Mouse (Mus musculus): ENCODE results near the gene Muc1. TPM values are rescaled to one million over a fixed set of nuclear protein-coding genes. Genes with fewer than 3 reads are reported as not detected.
A peak's percentile ranks its signal among the peaks of the same experiment; 100 is the strongest.

Gene Muc1
- polyA plus RNA-seq, 1 experiment from 2014 or later: 64.2 TPM

DNA sequence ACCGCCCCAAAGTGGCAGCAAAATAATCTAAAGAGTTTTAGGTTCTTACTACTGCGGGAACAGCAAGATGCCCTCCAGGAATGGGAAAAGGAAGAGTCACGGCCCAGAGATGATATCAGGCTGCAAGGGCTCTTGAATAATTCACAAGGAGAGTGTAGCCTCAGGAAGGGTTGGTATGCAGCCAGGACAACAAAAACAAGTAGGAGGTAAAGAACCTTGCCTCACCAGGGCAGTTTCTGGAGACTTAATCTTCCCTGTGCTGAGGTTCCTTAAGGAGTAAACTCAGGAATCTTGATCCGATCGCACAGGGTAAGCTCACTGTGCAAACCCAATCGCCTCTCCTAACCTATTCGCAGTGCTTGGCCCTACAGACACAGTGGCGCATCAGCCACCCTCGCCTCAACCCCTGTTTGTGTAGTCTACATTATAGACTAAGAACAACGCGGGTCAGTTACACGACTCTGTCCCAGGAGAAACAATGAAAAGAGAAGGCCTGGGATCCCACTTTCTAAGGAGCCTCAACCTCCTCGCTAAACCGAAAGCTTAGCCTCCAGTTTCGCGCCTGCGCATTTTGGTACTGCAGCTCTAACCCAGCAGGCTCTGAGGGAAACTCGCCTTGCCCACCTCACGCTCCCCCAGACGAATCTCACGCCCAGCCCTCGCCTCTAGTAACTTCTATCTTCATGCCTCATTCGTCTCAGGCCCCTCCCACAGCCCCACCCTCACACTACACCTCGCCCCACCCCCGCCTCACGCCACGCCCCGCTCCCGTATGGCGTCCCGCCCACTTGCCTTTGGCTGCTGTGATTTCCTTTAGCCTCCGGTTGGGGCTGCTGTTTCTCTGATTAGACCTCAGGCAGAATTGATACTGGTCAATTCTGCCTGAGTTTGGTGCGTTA, 32.6 kb upstream of the Muc1 start:
- Histone ChIP-seq H3K4me1 (peaks cover 8% of the 10 kb centered on the region; the same call in 1 of the 2 replicates), H3K27me3 (replicated peaks) (no peaks in the 10 kb centered on the region), H3K4me3 (replicated peaks) (peak overlapping the region; percentile 45), H3K9me3 (no peaks in the 10 kb centered on the region), H3K27ac (peak overlapping the region; percentile 84), H3K9ac (peak overlapping the region; percentile 45), H3K36me3 (no peaks in the 10 kb centered on the region), H3K4me2 (peak overlapping the region; percentile 66)
- ATAC-seq (ENCODE audit: insufficient read depth, low FRiP score, low read depth): peak; percentile 97
- WGBS: 8% methylated on average over 33 of the region's 33 CpGs

- no peak overlapping the region for H3K9ac ChIP-seq
- H3K4me2 ChIP-seq: no peak overlapping the region
- H3K4me3 ChIP-seq (replicated peaks): no peak overlapping the region
- H3K27ac ChIP-seq: no peak overlapping the region
- 79% methylated on average over 3 of the region's 3 CpGs for WGBS
- H3K27me3 ChIP-seq (replicated peaks): no peaks in the 10 kb centered on the region
- no peak for ATAC-seq (ENCODE audit: insufficient read depth, low FRiP score, low read depth)
- H3K36me3 ChIP-seq: no peaks in the 10 kb centered on the region
- peaks cover 12% of the 10 kb centered on the region for H3K4me1 ChIP-seq
- no peaks in the 10 kb centered on the region for H3K9me3 ChIP-seq
These were observed 29.0 kb upstream of the Muc1 start for GRCm38 (mm10) chr3:89199839-89200238.

- H3K27me3 ChIP-seq (replicated peaks): no peaks in the 10 kb centered on the region
- H3K9me3 ChIP-seq: no peaks in the 10 kb centered on the region
- peaks cover 4% of the 10 kb centered on the region for H3K4me1 ChIP-seq
- H3K27ac ChIP-seq: no peak within 1 kb of the TSS
- 26% methylated on average over 13 of the region's 13 CpGs for WGBS
- peak; percentile 82 for ATAC-seq (ENCODE audit: insufficient read depth, low FRiP score, low read depth)
- peak within 1 kb of the TSS; percentile 48 for H3K4me3 ChIP-seq (replicated peaks)
- peak within 1 kb of the TSS; percentile 14; the same call in 1 of the 2 replicates for H3K9ac ChIP-seq
- H3K4me2 ChIP-seq: peak within 1 kb of the TSS; percentile 53
- H3K36me3 ChIP-seq: peaks cover 14% of the 10 kb centered on the region
These were observed 26.4 kb upstream of the Muc1 start, which contains the start of gene Gba for GRCm38 (mm10) chr3:89202253-89203141. Gba (plus strand) TSS chr3:89202928.

DNA sequence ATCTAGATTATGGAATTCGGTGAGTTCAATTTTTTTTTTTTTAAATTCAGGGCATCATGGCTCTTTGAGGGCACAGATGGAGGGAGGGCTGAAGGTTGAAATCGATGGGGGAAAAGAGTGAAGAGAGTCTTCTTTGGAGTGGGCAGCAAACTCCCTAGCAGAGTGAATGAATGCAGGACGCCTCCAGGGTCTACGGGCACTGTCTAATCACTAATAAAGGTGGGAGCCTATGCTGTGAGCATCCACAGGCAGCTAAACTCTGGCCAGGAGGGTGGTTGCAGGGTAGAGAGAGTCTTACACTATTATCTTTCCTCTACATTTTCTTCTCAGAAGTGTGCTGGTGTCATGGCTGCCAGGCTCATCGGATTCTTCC, 25.7 kb upstream of the Muc1 start:
- H3K27me3 ChIP-seq (replicated peaks): no peaks in the 10 kb centered on the region
- peak overlapping the region; percentile 53 for H3K4me2 ChIP-seq
- WGBS: 32% methylated on average over 5 of the region's 5 CpGs
- ATAC-seq (ENCODE audit: insufficient read depth, low FRiP score, low read depth): no peak
- peak overlapping the region; percentile 14; the same call in 1 of the 2 replicates for H3K9ac ChIP-seq
- H3K27ac ChIP-seq: no peak overlapping the region
- H3K4me3 ChIP-seq (replicated peaks): peak overlapping the region; percentile 48
- peaks cover 4% of the 10 kb centered on the region for H3K4me1 ChIP-seq
- no peaks in the 10 kb centered on the region for H3K9me3 ChIP-seq
- peaks cover 16% of the 10 kb centered on the region for H3K36me3 ChIP-seq

DNA sequence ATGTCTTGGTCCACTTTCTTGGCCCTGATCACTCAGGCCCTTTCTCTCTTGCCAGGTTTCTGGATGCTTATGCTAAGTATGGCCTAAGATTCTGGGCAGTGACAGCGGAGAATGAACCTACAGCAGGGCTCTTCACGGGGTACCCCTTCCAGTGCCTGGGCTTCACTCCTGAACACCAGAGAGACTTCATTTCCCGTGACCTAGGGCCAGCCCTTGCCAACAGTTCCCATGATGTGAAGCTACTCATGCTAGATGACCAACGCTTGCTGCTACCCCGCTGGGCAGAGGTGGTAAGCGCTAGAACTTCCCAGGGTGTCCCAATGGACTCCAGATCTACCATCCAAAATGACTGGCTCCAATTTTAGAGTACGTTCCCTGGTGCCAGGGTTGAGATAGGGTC, 22.8 kb upstream of the Muc1 start:
- Histone ChIP-seq H3K4me2 (no peak overlapping the region), H3K4me1 (peaks cover 4% of the 10 kb centered on the region), H3K9me3 (no peaks in the 10 kb centered on the region), H3K4me3 (replicated peaks) (no peak overlapping the region), H3K9ac (no peak overlapping the region), H3K27ac (no peak overlapping the region), H3K27me3 (replicated peaks) (no peaks in the 10 kb centered on the region), H3K36me3 (peaks cover 28% of the 10 kb centered on the region)
- 93% methylated on average over 7 of the region's 7 CpGs for WGBS
- ATAC-seq (ENCODE audit: insufficient read depth, low FRiP score, low read depth): no peak

- no peak for ATAC-seq (ENCODE audit: insufficient read depth, low FRiP score, low read depth)
- H3K4me2 ChIP-seq: no peak overlapping the region
- H3K9ac ChIP-seq: no peak overlapping the region
- peaks cover 28% of the 10 kb centered on the region for H3K36me3 ChIP-seq
- no peaks in the 10 kb centered on the region for H3K27me3 ChIP-seq (replicated peaks)
- H3K9me3 ChIP-seq: no peaks in the 10 kb centered on the region
- H3K4me3 ChIP-seq (replicated peaks): no peak overlapping the region
- no peak overlapping the region for H3K27ac ChIP-seq
- WGBS: 73% methylated on average over 2 of the region's 2 CpGs
- H3K4me1 ChIP-seq: peaks cover 4% of the 10 kb centered on the region
These were observed 22.2 kb upstream of the Muc1 start for GRCm38 (mm10) chr3:89206695-89207094.

GRCm38 (mm10) chr3:89208075-89208657, 20.7 kb upstream of the Muc1 start:
- Histone ChIP-seq H3K9ac (no peak overlapping the region), H3K9me3 (no peaks in the 10 kb centered on the region), H3K36me3 (peaks cover 28% of the 10 kb centered on the region), H3K4me3 (replicated peaks) (no peak overlapping the region), H3K27me3 (replicated peaks) (no peaks in the 10 kb centered on the region), H3K4me1 (peaks cover 9% of the 10 kb centered on the region), H3K4me2 (no peak overlapping the region), H3K27ac (no peak overlapping the region)
- 83% methylated on average over 13 of the region's 13 CpGs for WGBS
- ATAC-seq (ENCODE audit: insufficient read depth, low FRiP score, low read depth): no peak

DNA sequence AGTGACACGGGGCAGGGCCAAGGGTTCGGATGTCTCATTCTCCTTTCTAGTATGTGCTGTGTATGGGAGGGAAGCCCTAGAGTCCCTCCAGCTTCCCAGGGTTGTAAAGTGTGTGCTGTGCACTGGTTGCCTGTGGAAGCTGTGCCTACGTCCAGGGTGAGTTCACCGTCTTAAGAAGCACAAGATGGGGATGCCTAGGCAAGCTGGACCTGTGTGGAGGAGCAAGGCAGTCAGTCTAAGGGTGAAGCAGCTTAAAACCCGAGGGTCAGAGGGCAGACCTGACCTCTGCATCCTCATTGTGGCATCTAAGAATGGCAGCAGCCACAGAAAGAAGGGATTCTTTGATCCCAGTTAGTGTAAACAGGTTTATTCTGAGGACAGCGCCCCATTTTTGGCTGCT, 20.1 kb upstream of the Muc1 start:
- Histone ChIP-seq H3K9me3 (no peaks in the 10 kb centered on the region), H3K4me2 (no peak overlapping the region), H3K4me3 (replicated peaks) (no peak overlapping the region), H3K9ac (no peak overlapping the region), H3K4me1 (peaks cover 6% of the 10 kb centered on the region; the same call in 1 of the 2 replicates), H3K27me3 (replicated peaks) (no peaks in the 10 kb centered on the region), H3K27ac (no peak overlapping the region), H3K36me3 (peaks cover 28% of the 10 kb centered on the region)
- ATAC-seq (ENCODE audit: insufficient read depth, low FRiP score, low read depth): no peak
- 84% methylated on average over 6 of the region's 6 CpGs for WGBS

- Histone ChIP-seq H3K4me1 (peaks cover 8% of the 10 kb centered on the region), H3K27ac (no peak overlapping the region), H3K9me3 (no peaks in the 10 kb centered on the region), H3K4me2 (no peak overlapping the region), H3K27me3 (replicated peaks) (no peaks in the 10 kb centered on the region), H3K4me3 (replicated peaks) (no peak overlapping the region), H3K36me3 (peaks cover 28% of the 10 kb centered on the region), H3K9ac (no peak overlapping the region)
- 84% methylated on average over 7 of the region's 7 CpGs for WGBS
- no peak for ATAC-seq (ENCODE audit: insufficient read depth, low FRiP score, low read depth)
These were observed 19.1 kb upstream of the Muc1 start for GRCm38 (mm10) chr3:89209731-89210130.

- 71% methylated on average over 13 of the region's 13 CpGs for WGBS
- Histone ChIP-seq H3K4me2 (no peak overlapping the region), H3K4me1 (peaks cover 12% of the 10 kb centered on the region), H3K4me3 (replicated peaks) (no peak overlapping the region), H3K27ac (no peak overlapping the region), H3K27me3 (replicated peaks) (no peaks in the 10 kb centered on the region), H3K36me3 (peaks cover 27% of the 10 kb centered on the region), H3K9ac (no peak overlapping the region), H3K9me3 (no peaks in the 10 kb centered on the region)
- no peak for ATAC-seq (ENCODE audit: insufficient read depth, low FRiP score, low read depth)
These were observed 18.7 kb upstream of the Muc1 start for GRCm38 (mm10) chr3:89210162-89210561.

DNA sequence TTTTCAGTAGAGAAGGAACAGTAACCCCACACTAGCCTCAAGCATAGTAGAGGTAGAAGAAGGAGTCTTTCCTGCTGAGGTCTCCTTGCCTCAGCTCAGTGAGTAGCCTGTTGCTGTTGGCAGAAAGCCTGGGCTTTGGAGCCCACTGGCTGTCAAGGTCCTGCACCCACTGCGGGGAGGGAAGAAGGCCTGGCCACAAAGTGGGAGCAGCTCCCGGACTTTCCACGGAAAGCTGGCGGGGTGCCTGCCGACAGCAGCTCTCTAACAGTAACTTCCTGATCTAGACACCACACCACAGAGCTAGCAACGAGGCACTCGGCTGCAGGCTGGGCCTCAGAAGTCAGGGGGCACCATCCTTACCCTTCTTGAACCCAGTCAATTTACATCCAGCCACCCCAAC, 18.1 kb upstream of the Muc1 start:
- Histone ChIP-seq H3K9ac (no peak overlapping the region), H3K4me3 (replicated peaks) (no peak overlapping the region), H3K36me3 (peaks cover 24% of the 10 kb centered on the region), H3K4me1 (peaks cover 18% of the 10 kb centered on the region), H3K27ac (no peak overlapping the region), H3K9me3 (no peaks in the 10 kb centered on the region), H3K27me3 (replicated peaks) (no peaks in the 10 kb centered on the region), H3K4me2 (no peak overlapping the region)
- no peak for ATAC-seq (ENCODE audit: insufficient read depth, low FRiP score, low read depth)
- WGBS: 74% methylated on average over 7 of the region's 7 CpGs
